Mouse (Mus musculus) hindbrain, embryonic 11.5 days (tissue): ENCODE measurements around the gene Kprp. TPM values are rescaled to one million over a fixed set of nuclear protein-coding genes. Genes with fewer than 3 reads are reported as not detected.
"Not testable (repeated sequence)": the region's sequence is repeated elsewhere in the genome, so short reads cannot be mapped to it uniquely, and the experiment has no call there.

Source experiments
- ATAC-seq: fragments of 200-750 bp; cut with Nextera tagmentation; 2 replicates; pipeline ENCODE4 v1.8.0; 2017; ENCODE audit warnings: mild to moderate bottlenecking, moderate TSS enrichment, moderate library complexity; ENCODE audit not compliant: low FRiP score
- DNase-seq: peaks from one replicate; pipeline ENCODE4 v3.0.0-alpha.2; 2015; ENCODE audit warnings: low spot score
- H3K27ac ChIP-seq: fragments of 300-500 bp; sonication (generic); 2 replicates; pipeline ENCODE4 v1.5.1; 2014; ENCODE audit warnings: mild to moderate bottlenecking, low read depth, low read length
- H3K27me3 ChIP-seq: fragments of 300-500 bp; sonication (generic); 2 replicates; pipeline ENCODE4 v1.6.1; 2014; ENCODE audit warnings: mild to moderate bottlenecking, low read length, moderate library complexity, mixed read lengths; ENCODE audit not compliant: control insufficient read depth, insufficient read depth
- H3K36me3 ChIP-seq: fragments of 300-500 bp; sonication (generic); 2 replicates; pipeline ENCODE4 v1.6.1; 2014; ENCODE audit warnings: mild to moderate bottlenecking, low read length, moderate library complexity, mixed read lengths; ENCODE audit not compliant: control insufficient read depth, insufficient read depth
- H3K4me1 ChIP-seq: fragments of 300-500 bp; sonication (generic); replicated peaks from 2 replicates; pipeline ENCODE4 v1.6.1; 2014; ENCODE audit warnings: low read length, mixed read lengths; ENCODE audit not compliant: control insufficient read depth, insufficient read depth
- H3K4me2 ChIP-seq: fragments of 300-500 bp; sonication (generic); replicated peaks from 2 replicates; pipeline ENCODE4 v1.6.1; 2014; ENCODE audit warnings: mild to moderate bottlenecking, low read depth, low read length
- H3K4me3 ChIP-seq: fragments of 300-500 bp; sonication (generic); 2 replicates; pipeline ENCODE4 v1.5.1; 2014; ENCODE audit warnings: low read depth, low read length
- H3K9ac ChIP-seq: fragments of 300-500 bp; sonication (generic); 2 replicates; pipeline ENCODE4 v1.6.1; 2014; ENCODE audit warnings: low read depth, low read length
- H3K9me3 ChIP-seq: fragments of 300-500 bp; sonication (generic); 2 replicates; pipeline ENCODE4 v1.6.1; 2016; ENCODE audit warnings: low read length; ENCODE audit not compliant: control insufficient read depth
- WGBS: fragments of 180-500 bp; shearing (Covaris S2); extraction: QIAGEN DNeasy Blood & Tissue Kit; methylation state at CpG from one replicate; pipeline ENCODE4 v1.1.7; 2014; 5-methylcytosine and 5-hydroxymethylcytosine counted together
- polyA plus RNA-seq: library from polyadenylated mRNA; unstranded; fragments of >200 nt; fragmentation: Nextera tagmentation; extraction: Ambion mirVana; gene quantifications from 2 replicates; pipeline ENCODE4 v1.2.1, GENCODE M21; 2014

The Kprp gene
- polyA plus RNA-seq: not detected in 2 replicates

DNA sequence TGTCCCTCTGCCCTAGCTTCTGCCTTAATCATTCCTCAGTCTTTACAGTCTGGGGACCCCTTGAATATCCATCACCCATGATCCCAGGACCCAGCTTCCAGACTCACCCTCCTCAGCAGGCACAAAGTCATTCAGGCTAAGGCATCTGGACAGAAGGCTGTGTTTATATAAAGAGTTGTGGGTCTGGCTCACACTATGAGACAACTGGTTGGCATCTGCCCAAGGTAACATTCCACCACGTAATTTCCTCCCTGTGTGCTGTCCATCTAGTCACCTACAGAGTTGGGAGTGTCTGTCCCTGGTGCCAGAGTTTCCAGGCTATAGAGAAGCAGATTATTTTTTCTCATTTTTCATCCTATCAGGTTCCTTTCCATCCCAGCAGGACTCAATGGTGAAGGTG lies at the start of gene Kprp:
Gene Kprp (minus strand): TSS at position 140 of the 400 bp plus-strand sequence.
- Histone ChIP-seq H3K36me3 (no peaks in the 10 kb centered on the region), H3K4me3 (no peak within 1 kb of the TSS), H3K27ac (no peak within 1 kb of the TSS), H3K4me2 (no peak within 1 kb of the TSS), H3K4me1 (no peaks in the 10 kb centered on the region), H3K9me3 (no peaks in the 10 kb centered on the region), H3K27me3 (no peaks in the 10 kb centered on the region), H3K9ac (no peak within 1 kb of the TSS)
- no peak for ATAC-seq
- no peak for DNase-seq
- 67% methylated on average over 1 of the region's 1 CpGs for WGBS

GRCm38 (mm10) chr3:92874180-92874579 lies 47.1 kb upstream of the Kprp start:
- WGBS: 93% methylated on average over 3 of the region's 3 CpGs
- H3K27me3 ChIP-seq: no peaks in the 10 kb centered on the region
- no peak overlapping the region for H3K4me3 ChIP-seq
- H3K4me1 ChIP-seq: no peaks in the 10 kb centered on the region
- DNase-seq (no peak), ATAC-seq (no peak)
- H3K9ac ChIP-seq: no peak overlapping the region
- no peaks in the 10 kb centered on the region for H3K36me3 ChIP-seq
- H3K27ac ChIP-seq: no peak overlapping the region
- no peak overlapping the region for H3K4me2 ChIP-seq
- H3K9me3 ChIP-seq: no peaks in the 10 kb centered on the region

- DNase-seq (no peak), ATAC-seq (no peak)
- Histone ChIP-seq H3K4me1 (no peaks in the 10 kb centered on the region), H3K27me3 (no peaks in the 10 kb centered on the region), H3K4me3 (no peak within 1 kb of the TSS), H3K4me2 (no peak within 1 kb of the TSS), H3K36me3 (no peaks in the 10 kb centered on the region), H3K9ac (no peak within 1 kb of the TSS), H3K27ac (no peak within 1 kb of the TSS), H3K9me3 (no peaks in the 10 kb centered on the region)
- WGBS: 88% methylated on average over 4 of the region's 4 CpGs
Measured at GRCm38 (mm10) chr3:92870116-92870515, 43.1 kb upstream of the Kprp start, which contains the start of gene 2310050C09Rik. Gene 2310050C09Rik (minus strand): TSS chr3:92870216.

DNA sequence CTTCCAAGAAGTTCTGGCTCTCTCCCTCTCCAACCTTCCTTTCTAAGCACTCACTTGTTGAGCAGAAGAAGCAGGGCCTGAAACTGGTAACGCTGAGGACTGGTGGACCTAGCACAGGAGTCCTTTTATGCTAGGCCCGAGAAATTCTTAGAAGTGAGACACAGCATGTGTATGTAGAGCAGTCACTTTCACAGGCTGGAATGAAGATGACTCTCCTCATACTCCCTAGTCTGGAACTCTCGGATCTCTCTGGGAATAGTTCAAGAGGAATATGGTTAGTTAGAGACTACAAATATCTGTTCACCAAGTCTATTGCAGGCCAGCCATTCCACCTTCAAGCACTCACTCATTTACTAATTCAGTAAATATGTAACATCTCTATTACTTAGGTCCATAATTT lies 24.1 kb upstream of the Kprp start, which contains the start of gene Lce1l:
Gene Lce1l (minus strand): TSS at position 101 of the 400 bp plus-strand sequence.
- ATAC-seq: no peak
- 91% methylated on average over 3 of the region's 3 CpGs for WGBS

GRCm38 (mm10) chr3:92825808-92826207 lies 1.2 kb downstream of the Kprp start:
- H3K27ac ChIP-seq: no peak overlapping the region
- DNase-seq: no peak
- WGBS: 24% methylated on average over 1 of the region's 1 CpGs

More for the DNA sequence above, 24.1 kb upstream of the Kprp start, which contains the start of gene Lce1l:
- Histone ChIP-seq H3K9me3 (no peaks in the 10 kb centered on the region), H3K27ac (no peak within 1 kb of the TSS), H3K36me3 (no peaks in the 10 kb centered on the region), H3K9ac (no peak within 1 kb of the TSS), H3K4me2 (no peak within 1 kb of the TSS), H3K4me3 (no peak within 1 kb of the TSS), H3K4me1 (no peaks in the 10 kb centered on the region), H3K27me3 (no peaks in the 10 kb centered on the region)
- DNase-seq: no peak

GRCm38 (mm10) chr3:92816036-92816435 lies 11.0 kb downstream of the Kprp start:
- H3K4me3 ChIP-seq, H3K9me3 ChIP-seq, H3K27me3 ChIP-seq, H3K9ac ChIP-seq, H3K4me1 ChIP-seq, H3K4me2 ChIP-seq, DNase-seq, H3K27ac ChIP-seq, ATAC-seq, H3K36me3 ChIP-seq: not testable (repeated sequence)
- WGBS: 87% methylated on average over 2 of the region's 2 CpGs

More at GRCm38 (mm10) chr3:92825808-92826207, 1.2 kb downstream of the Kprp start:
- Histone ChIP-seq H3K27me3 (no peaks in the 10 kb centered on the region), H3K4me1 (no peaks in the 10 kb centered on the region), H3K9ac (no peak overlapping the region), H3K4me2 (no peak overlapping the region), H3K9me3 (no peaks in the 10 kb centered on the region), H3K4me3 (no peak overlapping the region), H3K36me3 (no peaks in the 10 kb centered on the region)
- ATAC-seq: no peak

DNA sequence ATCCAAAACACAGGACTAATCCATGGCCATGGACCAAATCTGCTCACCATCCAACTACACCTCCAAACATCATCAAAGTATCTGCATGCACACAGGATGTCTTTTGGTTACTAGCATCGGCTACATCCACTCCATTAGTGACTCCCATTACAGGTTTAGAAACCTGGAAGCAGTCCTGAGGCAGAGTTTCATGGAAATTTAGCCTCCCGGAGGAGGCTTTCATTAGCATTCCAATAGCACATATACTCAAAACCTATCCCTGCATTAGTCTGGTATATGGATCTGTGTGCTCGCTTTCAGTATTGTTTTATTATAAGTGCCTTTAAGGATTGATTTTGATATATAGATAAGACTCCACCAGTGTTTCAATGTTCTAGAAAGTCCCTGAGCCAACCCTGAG lies 11.5 kb downstream of the Kprp start:
- 90% methylated on average over 3 of the region's 3 CpGs for WGBS
- no peaks in the 10 kb centered on the region for H3K4me1 ChIP-seq

GRCm38 (mm10) chr3:92807791-92808190 lies 19.3 kb downstream of the Kprp start, which contains the start of gene Lce1k:
Gene Lce1k (minus strand): TSS chr3:92807891.
- no peaks in the 10 kb centered on the region for H3K36me3 ChIP-seq
- no peaks in the 10 kb centered on the region for H3K9me3 ChIP-seq
- no peak within 1 kb of the TSS for H3K9ac ChIP-seq
- no peak within 1 kb of the TSS for H3K4me2 ChIP-seq
- no peak within 1 kb of the TSS for H3K27ac ChIP-seq
- DNase-seq (no peak), ATAC-seq (no peak)
- H3K4me3 ChIP-seq: no peak within 1 kb of the TSS
- H3K27me3 ChIP-seq: no peaks in the 10 kb centered on the region
- no peaks in the 10 kb centered on the region for H3K4me1 ChIP-seq

More for the DNA sequence above, 11.5 kb downstream of the Kprp start:
- H3K4me3 ChIP-seq: no peak overlapping the region
- ATAC-seq (no peak), DNase-seq (no peak)
- no peaks in the 10 kb centered on the region for H3K36me3 ChIP-seq
- no peaks in the 10 kb centered on the region for H3K9me3 ChIP-seq
- H3K27me3 ChIP-seq: no peaks in the 10 kb centered on the region
- H3K9ac ChIP-seq: no peak overlapping the region
- no peak overlapping the region for H3K4me2 ChIP-seq
- H3K27ac ChIP-seq: no peak overlapping the region

DNA sequence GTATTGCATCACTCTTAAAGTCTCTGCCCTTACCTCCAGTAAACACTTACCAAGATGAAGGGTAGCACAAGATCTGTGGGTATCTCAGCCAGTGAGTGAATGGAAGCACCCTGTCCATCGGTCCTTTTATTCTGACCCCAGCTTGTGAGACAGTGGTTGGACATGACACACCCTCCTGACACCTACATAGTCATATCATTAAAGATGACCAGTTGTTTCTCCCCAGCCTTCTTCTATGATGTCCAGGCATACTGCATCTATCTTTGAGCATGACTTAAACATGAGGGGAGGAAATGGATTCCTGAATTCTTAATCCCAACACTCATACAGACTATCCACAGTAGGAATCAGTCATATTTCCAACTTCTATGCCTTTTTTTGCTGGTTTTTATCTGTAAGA lies 36.6 kb downstream of the Kprp start, which contains the start of gene Lce1j:
Gene Lce1j (minus strand): TSS at position 101 of the 400 bp plus-strand sequence.
- Histone ChIP-seq H3K27ac (no peak within 1 kb of the TSS), H3K4me3 (no peak within 1 kb of the TSS), H3K9me3 (no peaks in the 10 kb centered on the region), H3K4me2 (no peak within 1 kb of the TSS), H3K27me3 (no peaks in the 10 kb centered on the region), H3K9ac (no peak within 1 kb of the TSS), H3K36me3 (no peaks in the 10 kb centered on the region), H3K4me1 (no peaks in the 10 kb centered on the region)
- 89% methylated on average over 1 of the region's 1 CpGs for WGBS
- no peak for ATAC-seq
- DNase-seq: no peak
